Mouse (Mus musculus) left cerebral cortex, postnatal 10 days (tissue): Measurements from ENCODE around the gene Mnt. TPM values are rescaled to one million over a fixed set of nuclear protein-coding genes. Genes with fewer than 3 reads are reported as not detected.

Source experiments
- DNase-seq, 2 experiments: peaks; one replicate each; pipeline ENCODE4 v3.0.0; 2021 to 2022; ENCODE audit warnings: low spot score in 2 of 2, mixed read lengths in 1 of 2; ENCODE audit errors: extremely low spot score in 1 of 2
- intact Hi-C: fragments of 180-260 bp; cut with DNase I; formaldehyde crosslinking; loops from one replicate; pipeline ENCODE4 v1.15.1; 2025
- microRNA-seq: library from miRNA; unstranded; fragments of <30 nt; microRNA quantifications from one replicate; pipeline ENCODE4 v1.2.0, GENCODE M21; 2022
- total RNA-seq, 2 experiments: library from RNA; stranded (reverse); gene quantifications; 2 replicates each; pipeline ENCODE4 v1.2.3; 2021

The Mnt gene
- total RNA-seq, 2 experiments from 2014 or later, result 33.5 to 34.9 TPM

DNA sequence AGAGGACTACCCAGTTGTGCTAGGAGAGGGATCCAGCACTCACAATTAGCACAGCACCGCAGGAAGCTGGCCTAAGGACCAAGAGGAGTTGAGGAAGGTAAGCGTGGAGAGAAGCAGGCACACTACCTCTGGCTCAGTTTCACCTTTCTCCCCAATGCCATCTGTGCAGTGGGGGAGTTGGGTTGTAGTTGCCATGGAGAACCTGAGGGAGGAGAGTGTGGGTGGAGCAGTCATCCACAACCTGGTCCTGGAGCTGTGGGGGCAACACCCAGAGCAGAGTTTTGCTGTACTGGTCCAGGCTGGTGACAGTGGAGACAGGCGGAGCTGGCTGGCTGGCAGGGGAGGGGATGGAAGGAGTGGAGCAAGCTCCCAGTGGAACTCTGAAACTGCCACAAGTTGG lies 43.9 kb downstream of the Mnt start:
- DNase-seq, result no peak
- intact Hi-C loops, result no loop called here

GRCm38 (mm10) chr11:74876801-74877200 lies 46.1 kb downstream of the Mnt start:
- DNase-seq, result peak; percentile 70 to 78
- intact Hi-C loops, result no loop called here

GRCm38 (mm10) chr11:74880999-74881398 lies 50.3 kb downstream of the Mnt start:
- DNase-seq, result no peak
- intact Hi-C loops, result no loop called here

DNA sequence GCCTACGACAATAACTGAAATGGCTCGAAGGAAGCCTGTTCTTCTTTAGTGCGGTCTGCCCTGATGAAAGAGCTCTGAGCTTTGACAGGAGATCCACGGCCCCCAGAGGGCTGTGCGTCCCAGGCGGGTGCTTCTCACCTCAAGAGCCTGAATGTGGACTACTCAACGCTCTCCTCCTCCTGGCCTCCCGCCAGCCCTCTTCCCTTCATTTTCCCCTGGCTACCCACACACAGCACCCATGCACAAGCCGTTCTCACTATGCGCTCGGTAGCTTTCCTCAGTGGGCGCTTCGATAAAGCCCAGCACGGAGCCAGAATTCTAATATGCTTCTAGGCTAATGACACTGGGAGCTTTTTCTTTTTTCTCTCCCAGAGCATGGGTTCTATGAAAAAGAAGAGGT lies 51.3 kb downstream of the Mnt start:
- DNase-seq, result peak in 1 of 2 experiments; percentile 51
- intact Hi-C loops, result no loop called here

- no peak for DNase-seq
- intact Hi-C loops, result no loop called here
Measured at GRCm38 (mm10) chr11:74883098-74883497, 52.4 kb downstream of the Mnt start.

DNA sequence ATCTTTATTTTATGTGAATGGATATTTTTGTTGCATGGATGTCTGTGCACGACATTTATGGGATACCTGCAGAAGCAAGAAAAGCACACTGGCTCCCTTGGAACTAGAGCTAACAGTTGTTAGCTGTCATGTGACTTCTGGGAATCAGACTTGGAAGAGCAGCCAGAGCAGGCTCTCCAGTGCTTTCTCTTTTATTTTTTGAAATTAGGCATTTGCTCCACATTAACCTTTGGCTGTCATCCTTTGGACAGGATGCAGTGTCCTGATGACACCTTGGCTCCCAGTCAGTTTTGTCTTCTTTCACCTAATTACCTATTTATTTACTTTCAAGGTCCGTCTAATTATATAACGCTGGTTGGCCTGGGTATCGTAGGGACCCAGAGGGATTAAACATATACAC lies 63.9 kb downstream of the Mnt start:
- no peak for DNase-seq
- intact Hi-C loops, result no loop called here

Small RNA genes within 50 kb of the gene (microRNA-seq; reads per million reads assigned to microRNA genes)
- gene Mir6926, result 1.1 reads per million

Other genes with a start within 250 kb of the Mnt start
- gene Rap1gap2, start 220.0 kb upstream of the Mnt start, total RNA-seq, result 100 to 1,000 TPM; 135 to 139 TPM
- 10 to 100 TPM; 19.2 to 20.8 TPM for gene Ccdc92b, start 211.3 kb upstream of the Mnt start, total RNA-seq
- gene Cluh, start 181.4 kb upstream of the Mnt start, total RNA-seq, result 10 to 100 TPM; 59.7 to 60.1 TPM
- gene Pafah1b1, start 106.2 kb upstream of the Mnt start, total RNA-seq, result 100 to 1,000 TPM; 481 to 489 TPM
- gene Mettl16, start 60.1 kb upstream of the Mnt start, total RNA-seq, result 10 to 100 TPM; 15.1 to 18.0 TPM
- gene Sgsm2, start 66.1 kb downstream of the Mnt start, total RNA-seq, result 10 to 100 TPM; 60.5 to 65.2 TPM
- 10 to 100 TPM; 36.4 to 38.5 TPM for gene Tsr1, start 67.2 kb downstream of the Mnt start, total RNA-seq
- 10 to 100 TPM; 21.8 to 24.9 TPM for gene Smg6, start 94.9 kb downstream of the Mnt start, total RNA-seq
- 100 to 1,000 TPM in 1 of 2 experiments, 10 to 100 TPM in 1; 99.9 to 101 TPM for gene Srr, start 95.0 kb downstream of the Mnt start, total RNA-seq